Mouse (Mus musculus) intestine, postnatal 0 days (tissue): ENCODE measurements around the gene Scarf2. TPM values are rescaled to one million over a fixed set of nuclear protein-coding genes. Genes with fewer than 3 reads are reported as not detected.
A peak's percentile ranks its signal among the peaks of the same experiment; 100 is the strongest.

Experiments
- ATAC-seq: fragments of 200-750 bp; cut with Nextera tagmentation; 2 replicates; pipeline ENCODE4 v1.8.0; 2017; ENCODE audit warnings: mild to moderate bottlenecking, moderate TSS enrichment, moderate library complexity
- H3K27ac ChIP-seq: fragments of 300-500 bp; sonication (generic); 2 replicates; pipeline ENCODE4 v1.5.1; 2014; ENCODE audit warnings: mild to moderate bottlenecking, low read depth, low read length, moderate library complexity
- H3K27me3 ChIP-seq: fragments of 300-500 bp; sonication (generic); replicated peaks from 2 replicates; pipeline ENCODE4 v1.6.1; 2014; ENCODE audit warnings: low read length, mixed read lengths; ENCODE audit not compliant: control insufficient read depth, insufficient read depth
- H3K36me3 ChIP-seq: fragments of 300-500 bp; sonication (generic); 2 replicates; pipeline ENCODE4 v1.6.1; 2014; ENCODE audit warnings: mild to moderate bottlenecking, moderate library complexity; ENCODE audit not compliant: control insufficient read depth, insufficient read depth
- H3K4me1 ChIP-seq: fragments of 300-500 bp; sonication (generic); replicated peaks from 2 replicates; pipeline ENCODE4 v1.6.1; 2014; ENCODE audit warnings: antibody characterized with exemption, low read length, mixed read lengths; ENCODE audit not compliant: control insufficient read depth, insufficient read depth
- H3K4me2 ChIP-seq: fragments of 300-500 bp; sonication (generic); replicated peaks from 2 replicates; pipeline ENCODE4 v1.6.1; 2014; ENCODE audit warnings: low read depth, mild to moderate bottlenecking, moderate library complexity
- H3K4me3 ChIP-seq: fragments of 300-500 bp; sonication (generic); 2 replicates; pipeline ENCODE4 v1.5.1; 2014; ENCODE audit warnings: low read depth, low read length
- H3K9ac ChIP-seq: fragments of 300-500 bp; sonication (generic); 2 replicates; pipeline ENCODE4 v1.6.1; 2014; ENCODE audit warnings: mild to moderate bottlenecking, low read depth, low read length
- H3K9me3 ChIP-seq: fragments of 300-500 bp; sonication (generic); 2 replicates; pipeline ENCODE4 v1.6.1; 2016; ENCODE audit warnings: mixed run types; ENCODE audit not compliant: control insufficient read depth
- CTCF ChIP-seq: sonication (generic); IDR thresholded peaks from 2 replicates; pipeline ENCODE4 v1.5.1; 2016; ENCODE audit warnings: low read depth, mild to moderate bottlenecking, control low read depth, antibody characterized with exemption, moderate library complexity
- WGBS: fragments of 180-500 bp; shearing (Covaris S2); extraction: QIAGEN DNeasy Blood & Tissue Kit; methylation state at CpG from one replicate; pipeline ENCODE4 v1.1.7; 2014; 5-methylcytosine and 5-hydroxymethylcytosine counted together
- polyA plus RNA-seq: library from polyadenylated mRNA; unstranded; fragments of >200 nt; fragmentation: Nextera tagmentation; extraction: Ambion mirVana; gene quantifications from 2 replicates; pipeline ENCODE4 v1.2.1, GENCODE M21; 2015

Gene Scarf2
- polyA plus RNA-seq, 1 experiment from 2014 or later, result 6.9 TPM

DNA sequence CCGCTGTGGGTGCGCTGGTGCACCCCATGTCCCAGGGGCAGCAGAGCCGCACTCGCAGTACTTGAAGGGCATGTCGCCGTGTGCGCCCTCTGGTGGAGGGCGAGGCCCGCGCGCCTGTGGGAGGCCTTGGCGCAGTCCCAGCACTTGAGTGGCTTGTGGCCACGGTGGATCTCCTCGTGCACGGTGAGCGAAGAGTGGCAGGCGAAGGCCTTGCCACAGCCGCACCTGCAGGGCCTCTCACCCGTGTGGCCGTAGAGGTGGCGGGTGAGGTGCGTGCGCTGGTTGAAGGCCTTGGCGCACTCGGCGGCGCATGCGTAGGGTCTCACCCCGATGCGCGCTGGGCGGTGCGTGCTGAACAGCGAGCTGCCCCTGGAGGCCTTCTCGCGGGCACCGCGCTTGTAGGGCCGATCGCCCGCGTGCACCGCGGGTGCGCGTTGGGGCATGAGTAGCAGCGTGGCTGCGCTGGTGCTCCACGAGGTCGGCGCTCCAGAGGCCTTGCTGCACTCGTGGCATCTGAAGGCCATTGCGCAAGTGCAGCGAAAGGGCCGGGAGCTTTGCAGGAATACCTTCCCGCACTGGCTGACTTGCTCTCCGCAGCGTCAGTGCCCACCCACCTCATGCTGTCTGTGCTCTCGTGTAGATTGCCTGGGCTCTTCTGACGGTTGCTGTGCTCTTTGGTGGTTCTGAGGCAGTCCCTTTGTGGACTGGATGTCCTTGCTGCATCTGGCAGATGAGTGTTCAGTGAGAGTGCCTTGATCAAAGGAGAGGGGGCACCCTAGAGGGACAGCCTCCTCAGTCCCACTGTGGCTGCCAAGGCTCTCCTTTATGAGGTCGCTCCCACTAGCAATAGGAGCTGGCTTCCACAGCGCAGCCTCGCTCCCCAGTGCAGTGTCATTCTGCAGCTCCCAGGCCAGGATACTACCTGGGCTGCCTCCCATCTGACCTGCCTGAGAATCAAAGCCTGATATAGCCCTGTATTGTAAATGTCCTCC lies 18.6 kb downstream of the Scarf2 start:
- ATAC-seq, result peak; percentile 78
- peak; percentile 96 for TF ChIP-seq CTCF
- Histone ChIP-seq H3K36me3 (no peaks in the 10 kb centered on the region), H3K4me1 (no peaks in the 10 kb centered on the region; the same call in 1 of the 2 replicates), H3K4me3 (peak overlapping the region; percentile 39), H3K27me3 (peaks cover 13% of the 10 kb centered on the region; the same call in 1 of the 2 replicates), H3K9ac (peak overlapping the region; percentile 41; the same call in 1 of the 2 replicates), H3K4me2 (peak overlapping the region; percentile 79), H3K9me3 (no peaks in the 10 kb centered on the region), H3K27ac (no peak overlapping the region)
- 3% methylated on average over 63 of the region's 63 CpGs for WGBS

DNA sequence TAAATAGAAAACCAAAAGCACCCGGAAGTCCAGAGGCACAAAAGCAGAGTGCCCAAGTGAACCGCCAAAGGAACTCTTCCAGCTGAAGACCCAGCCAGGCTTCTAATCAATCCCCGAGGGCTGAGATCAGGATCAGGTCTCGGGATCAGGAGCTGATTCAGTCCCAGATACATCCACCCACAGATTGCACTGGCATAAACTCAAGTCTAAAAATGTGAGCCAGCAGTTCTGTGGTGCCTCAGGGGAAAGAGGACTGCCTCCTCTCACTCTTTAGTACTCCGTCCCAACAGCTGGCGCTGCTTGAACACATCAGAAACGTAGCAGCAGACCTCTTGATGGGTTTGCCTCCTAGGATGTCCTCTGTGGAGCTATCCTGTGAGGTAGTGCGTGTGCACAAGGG lies 19.4 kb downstream of the Scarf2 start:
- Histone ChIP-seq H3K4me3 (no peak overlapping the region), H3K9me3 (no peaks in the 10 kb centered on the region), H3K27me3 (peaks cover 10% of the 10 kb centered on the region; the same call in 1 of the 2 replicates), H3K9ac (no peak overlapping the region), H3K27ac (no peak overlapping the region), H3K4me2 (no peak overlapping the region), H3K36me3 (no peaks in the 10 kb centered on the region), H3K4me1 (no peaks in the 10 kb centered on the region; the same call in 1 of the 2 replicates)
- no peak for TF ChIP-seq CTCF
- 93% methylated on average over 8 of the region's 8 CpGs for WGBS
- no peak for ATAC-seq

DNA sequence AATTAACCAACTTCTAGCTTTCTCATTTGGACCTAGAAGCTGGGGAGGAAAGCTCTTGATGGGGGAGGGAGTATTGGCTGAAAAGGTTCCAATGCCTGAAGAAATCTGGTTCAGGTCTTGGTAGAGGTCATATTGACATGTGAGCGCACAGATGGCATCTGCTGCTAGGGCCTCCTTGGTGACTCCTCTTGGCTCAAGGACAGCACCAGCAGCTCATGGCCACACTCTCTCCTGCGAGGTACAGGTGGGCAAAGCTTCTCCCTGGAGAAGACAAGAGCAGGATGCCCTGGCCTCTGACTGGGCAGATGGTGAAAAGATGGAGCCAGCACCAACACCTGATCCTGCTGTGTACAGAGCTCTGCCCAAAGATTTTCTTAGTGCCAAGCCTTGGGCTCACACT lies 29.4 kb downstream of the Scarf2 start:
- no peaks in the 10 kb centered on the region for H3K9me3 ChIP-seq
- no peak overlapping the region for H3K27ac ChIP-seq
- H3K4me3 ChIP-seq, result no peak overlapping the region
- peaks cover 15% of the 10 kb centered on the region for H3K27me3 ChIP-seq
- TF ChIP-seq CTCF, result no peak
- no peak overlapping the region for H3K9ac ChIP-seq
- WGBS, result 77% methylated on average over 2 of the region's 2 CpGs
- ATAC-seq, result no peak
- H3K36me3 ChIP-seq, result no peaks in the 10 kb centered on the region
- no peaks in the 10 kb centered on the region for H3K4me1 ChIP-seq
- no peak overlapping the region for H3K4me2 ChIP-seq

DNA sequence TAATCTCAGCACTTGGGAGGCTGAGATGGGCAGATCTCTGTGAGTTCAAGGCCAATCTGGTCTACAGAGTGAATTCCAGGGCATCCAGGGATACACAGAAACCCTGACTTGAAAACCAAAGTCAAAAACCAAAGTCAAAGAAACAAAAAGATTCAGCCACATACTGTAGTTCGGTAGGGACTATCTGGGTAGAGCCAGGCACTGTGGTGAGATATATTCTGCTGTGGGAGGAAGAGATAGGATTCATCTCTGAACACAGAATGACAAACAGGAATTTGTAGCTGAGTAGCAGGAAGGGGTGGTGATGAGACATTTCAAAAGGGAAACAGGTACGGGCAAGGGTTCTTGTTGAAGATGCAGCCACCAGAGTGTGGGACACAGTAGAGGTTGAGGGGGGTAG lies 31.1 kb downstream of the Scarf2 start:
- Histone ChIP-seq H3K4me3 (no peak overlapping the region), H3K27me3 (peaks cover 32% of the 10 kb centered on the region), H3K9ac (no peak overlapping the region), H3K36me3 (no peaks in the 10 kb centered on the region), H3K4me2 (no peak overlapping the region), H3K4me1 (0 out of 2 replicates have a peak, but pooled peaks cover 3% of the 10 kb centered on the region), H3K27ac (no peak overlapping the region), H3K9me3 (no peaks in the 10 kb centered on the region)
- no peak for ATAC-seq
- TF ChIP-seq CTCF, result no peak
- 78% methylated on average over 2 of the region's 2 CpGs for WGBS

DNA sequence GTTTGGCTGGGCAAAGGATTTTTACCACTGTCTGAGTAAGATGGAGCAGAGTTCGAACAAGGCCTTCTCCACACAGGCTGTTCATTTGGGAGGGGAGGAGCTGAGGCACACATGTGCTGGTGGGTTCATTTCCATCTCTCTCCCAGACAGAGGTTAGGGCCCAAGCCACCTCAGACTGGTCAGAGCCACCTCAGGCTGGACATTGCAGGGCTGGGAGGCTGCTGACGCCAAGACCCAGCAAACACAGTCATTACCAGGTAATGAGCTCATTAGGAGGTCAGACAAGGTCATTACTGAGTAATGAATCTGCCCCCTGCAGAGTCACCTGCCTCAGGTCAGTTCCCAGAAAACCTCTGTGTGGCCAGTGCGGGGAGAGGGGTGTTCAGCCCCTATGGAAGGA lies 31.8 kb downstream of the Scarf2 start:
- H3K4me1 ChIP-seq, result 0 out of 2 replicates have a peak, but pooled peaks cover 4% of the 10 kb centered on the region
- no peak overlapping the region for H3K4me2 ChIP-seq
- no peak for TF ChIP-seq CTCF
- H3K9ac ChIP-seq, result no peak overlapping the region
- H3K27me3 ChIP-seq, result peaks cover 38% of the 10 kb centered on the region
- H3K4me3 ChIP-seq, result no peak overlapping the region
- H3K9me3 ChIP-seq, result no peaks in the 10 kb centered on the region
- H3K27ac ChIP-seq, result no peak overlapping the region
- ATAC-seq, result no peak
- 84% methylated on average over 3 of the region's 3 CpGs for WGBS
- H3K36me3 ChIP-seq, result no peaks in the 10 kb centered on the region

GRCm38 (mm10) chr16:17830385-17831178 lies 33.5 kb downstream of the Scarf2 start:
- H3K9ac ChIP-seq, result no peak overlapping the region
- H3K9me3 ChIP-seq, result no peaks in the 10 kb centered on the region
- 0 out of 2 replicates have a peak, but pooled peaks cover 4% of the 10 kb centered on the region for H3K4me1 ChIP-seq
- H3K27ac ChIP-seq, result no peak overlapping the region
- no peak for TF ChIP-seq CTCF
- no peak for ATAC-seq
- 74% methylated on average over 10 of the region's 10 CpGs for WGBS
- no peak overlapping the region for H3K4me2 ChIP-seq
- no peaks in the 10 kb centered on the region for H3K36me3 ChIP-seq
- H3K4me3 ChIP-seq, result no peak overlapping the region
- H3K27me3 ChIP-seq, result peaks cover 56% of the 10 kb centered on the region
